Mouse (Mus musculus): ENCODE results near the gene Atf1.
"Not testable (repeated sequence)": the region's sequence is repeated elsewhere in the genome, so short reads cannot be mapped to it uniquely, and the experiment has no call there.

The Atf1 gene

GRCm38 (mm10) chr15:100258646-100259425, 31.2 kb downstream of the Atf1 start:
- CTCF ChIA-PET, result interaction anchor here (0.6 kb wide), 1 partner anchor 15 kb away, joined by 3 read pairs; no protein-coding TSS in a partner anchor

GRCm38 (mm10) chr15:100260351-100260750, 32.7 kb downstream of the Atf1 start:
- CTCF ChIA-PET, result not testable (repeated sequence)

GRCm38 (mm10) chr15:100263246-100263905, 35.8 kb downstream of the Atf1 start:
- CTCF ChIA-PET, result interaction anchor here (0.7 kb wide), 2 partner anchors 12 to 17 kb away, joined by 3 to 4 read pairs; partner anchors contain the start of gene Tmprss12

- CTCF ChIA-PET, result no interaction called here
Measured at GRCm38 (mm10) chr15:100265586-100266325, 38.1 kb downstream of the Atf1 start.

GRCm38 (mm10) chr15:100268916-100269315, 41.3 kb downstream of the Atf1 start:
- CTCF ChIA-PET, result no interaction called here

GRCm38 (mm10) chr15:100269776-100270175, 42.2 kb downstream of the Atf1 start:
- CTCF ChIA-PET, result no interaction called here

- CTCF ChIA-PET, result not testable (repeated sequence)
Measured at GRCm38 (mm10) chr15:100270609-100271008, 43.0 kb downstream of the Atf1 start.

- CTCF ChIA-PET, result no interaction called here
Measured at GRCm38 (mm10) chr15:100271411-100271810, 43.8 kb downstream of the Atf1 start.

GRCm38 (mm10) chr15:100273791-100274308, 46.2 kb downstream of the Atf1 start:
- CTCF ChIA-PET, result not testable (repeated sequence)

GRCm38 (mm10) chr15:100274790-100275559, 47.4 kb downstream of the Atf1 start:
- CTCF ChIA-PET, result no interaction called here

GRCm38 (mm10) chr15:100276403-100276802, 48.8 kb downstream of the Atf1 start:
- CTCF ChIA-PET, result no interaction called here

- CTCF ChIA-PET, result no interaction called here
Measured at GRCm38 (mm10) chr15:100277586-100277985, 50.0 kb downstream of the Atf1 start.

GRCm38 (mm10) chr15:100280626-100281025, 53.0 kb downstream of the Atf1 start, which contains the start of gene Tmprss12:
Gene Tmprss12, plus strand, starts transcription at chr15:100280837.
- CTCF ChIA-PET, result interaction anchor here (0.6 kb wide), 1 partner anchor 18 kb away, joined by 4 read pairs; no protein-coding TSS in a partner anchor

GRCm38 (mm10) chr15:100288980-100289379, 61.4 kb downstream of the Atf1 start:
- CTCF ChIA-PET, result interaction anchor here (0.7 kb wide), 1 partner anchor 1591 kb away, joined by 5 read pairs; no protein-coding TSS in a partner anchor

- CTCF ChIA-PET, result no interaction called here
Measured at GRCm38 (mm10) chr15:100290858-100291257, 63.2 kb downstream of the Atf1 start.

GRCm38 (mm10) chr15:100292326-100292725, 64.7 kb downstream of the Atf1 start:
- CTCF ChIA-PET, result no interaction called here

- CTCF ChIA-PET, result no interaction called here
Measured at GRCm38 (mm10) chr15:100297856-100298255, 70.2 kb downstream of the Atf1 start.

- CTCF ChIA-PET, result no interaction called here
Measured at GRCm38 (mm10) chr15:100300499-100300898, 72.9 kb downstream of the Atf1 start.

GRCm38 (mm10) chr15:100301556-100301955, 73.9 kb downstream of the Atf1 start:
- CTCF ChIA-PET, result no interaction called here

- CTCF ChIA-PET, result no interaction called here
Measured at GRCm38 (mm10) chr15:100303428-100304018, 75.9 kb downstream of the Atf1 start.

All from spleen, embryonic (tissue).